Mouse (Mus musculus) embryo, embryonic 10 days (tissue): Measurements from ENCODE around the gene Itgb4.

Experiments used
- DNase-seq: peaks from one replicate; pipeline ENCODE4 v3.0.0-alpha.2; 2015; ENCODE audit warnings: low spot score

Itgb4 gene

GRCm38 (mm10) chr11:115974309-115975082 is at the start of gene Itgb4:
Gene Itgb4 (plus strand): TSS chr11:115974709.
- peak; percentile 30 for DNase-seq

GRCm38 (mm10) chr11:115929031-115929430 is 45.5 kb upstream of the Itgb4 start:
- no peak for DNase-seq

- DNase-seq: no peak
Measured at GRCm38 (mm10) chr11:115929818-115930217, 44.7 kb upstream of the Itgb4 start.

- no peak for DNase-seq
Measured at GRCm38 (mm10) chr11:115931235-115931634, 43.3 kb upstream of the Itgb4 start.

GRCm38 (mm10) chr11:115933108-115933746 is 41.3 kb upstream of the Itgb4 start, which contains the start of the genes Sap30bp and Recql5:
Gene Sap30bp (plus strand): TSS chr11:115933282.
Gene Recql5 (minus strand): TSS chr11:115933477.
- DNase-seq: peak; percentile 100

- no peak for DNase-seq
Measured at GRCm38 (mm10) chr11:115933747-115934110, 40.8 kb upstream of the Itgb4 start.

- peak; percentile 76 for DNase-seq
Measured at GRCm38 (mm10) chr11:115939690-115940329, 34.7 kb upstream of the Itgb4 start.

GRCm38 (mm10) chr11:115941980-115942379 is 32.5 kb upstream of the Itgb4 start:
- no peak for DNase-seq

- no peak for DNase-seq
Measured at GRCm38 (mm10) chr11:115945247-115945646, 29.3 kb upstream of the Itgb4 start.

- no peak for DNase-seq
Measured at GRCm38 (mm10) chr11:115946221-115946828, 28.2 kb upstream of the Itgb4 start.

- DNase-seq: no peak
Measured at GRCm38 (mm10) chr11:115948316-115948715, 26.2 kb upstream of the Itgb4 start.

GRCm38 (mm10) chr11:115950719-115951118 is 23.8 kb upstream of the Itgb4 start:
- DNase-seq: no peak

- DNase-seq: peak; percentile 5
Measured at GRCm38 (mm10) chr11:115954712-115955111, 19.8 kb upstream of the Itgb4 start.

GRCm38 (mm10) chr11:115955195-115955858 is 19.2 kb upstream of the Itgb4 start:
- peak; percentile 41 for DNase-seq

GRCm38 (mm10) chr11:115956453-115956852 is 18.1 kb upstream of the Itgb4 start:
- DNase-seq: peak; percentile 78

- no peak for DNase-seq
Measured at GRCm38 (mm10) chr11:115957971-115958370, 16.5 kb upstream of the Itgb4 start.

- DNase-seq: no peak
Measured at GRCm38 (mm10) chr11:115959018-115959417, 15.5 kb upstream of the Itgb4 start.

- no peak for DNase-seq
Measured at GRCm38 (mm10) chr11:115962651-115963412, 11.7 kb upstream of the Itgb4 start.

GRCm38 (mm10) chr11:115964977-115965604 is 9.4 kb upstream of the Itgb4 start:
- DNase-seq: no peak

GRCm38 (mm10) chr11:115968731-115969405 is 5.6 kb upstream of the Itgb4 start:
- DNase-seq: no peak
